Mouse (Mus musculus): ENCODE data around the gene Zfp612.

DNA sequence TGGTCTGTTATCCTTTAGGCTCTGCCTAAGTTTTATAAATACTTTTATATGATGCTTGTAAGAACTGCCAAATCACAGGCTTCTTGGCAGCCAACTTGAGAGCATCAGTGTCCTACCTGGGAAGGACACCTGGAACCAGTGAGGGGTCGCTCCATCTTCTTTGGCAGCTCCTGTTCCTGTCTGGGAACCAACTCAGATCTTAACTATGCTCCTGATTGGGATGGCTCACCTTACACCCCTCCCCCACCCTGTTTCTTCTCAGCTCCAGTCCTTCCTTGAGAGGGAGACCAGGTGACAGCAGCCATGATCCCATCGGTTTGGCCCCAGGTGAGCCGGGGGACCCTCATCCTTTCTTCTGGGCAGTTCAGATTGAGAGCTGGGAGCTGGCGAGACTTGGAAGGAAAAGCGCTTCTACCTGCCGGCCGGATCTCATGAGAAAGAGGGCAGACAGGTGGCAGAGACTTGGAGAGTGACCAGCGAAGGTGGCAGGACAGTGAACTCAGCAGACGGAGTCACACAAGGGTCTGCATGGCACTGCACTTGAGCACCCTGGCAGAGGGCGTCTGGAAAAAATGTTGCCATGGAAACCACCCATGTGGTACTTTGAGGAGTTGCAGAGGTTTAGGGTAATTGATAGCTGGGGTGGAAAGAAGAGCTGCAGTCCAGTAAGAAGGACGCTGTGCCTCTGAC lies 3.0 kb downstream of the Zfp612 start:
- no peak for TF ChIP-seq CTCF (IDR thresholded peaks at IDR 0.05; ENCODE audit: extremely low read depth, insufficient read length, insufficient replicate concordance, low read depth, low read length)
- no peak for TF ChIP-seq POLR2A (IDR thresholded peaks at IDR 0.05; ENCODE audit: low read depth, low read length)

Measured in small intestine, adult 2 months (tissue).